21 mouse cellular contexts compared by ENCODE assay signal in genomic region chr13:63082555-63083136, GRCm38 (mm10).
A peak's percentile ranks its signal among the peaks of the same experiment; 100 is the strongest.
DNase-seq lines count a peak whose midpoint lies in the region; ATAC-seq and TF ChIP-seq lines count a peak whose summit lies in the region.
"Had no signal": no experiment of that assay in that cellular context is flagged by ENCODE, and none has a peak within 500 bp of the region (broad histone marks: within the 10 kb centered on the region; RNA-seq: fewer than 3 reads in every experiment).

No protein-coding gene starts in this region.

- 61% methylated on average over 5 of the region's 5 CpGs for WGBS in liver, embryonic 15.5 days (ENCODE audit: insufficient replicate concordance)
- 59% methylated on average over 5 of the region's 5 CpGs for WGBS in liver, postnatal 0 days (ENCODE audit: insufficient replicate concordance)
- 37% methylated on average over 5 of the region's 5 CpGs for whole genome bisulfite sequencing in embryonic facial prominence, embryonic 14.5 days
- WGBS in stomach, embryonic 15.5 days: 50% methylated on average over 5 of the region's 5 CpGs
- 68% methylated on average over 5 of the region's 5 CpGs for WGBS in hindbrain, embryonic 12.5 days

- H3K4me3 ChIP-seq in liver, embryonic 15.5 days (replicated peaks): no peak overlapping the region
- H3K4me3 ChIP-seq in liver, postnatal 0 days (ENCODE audit: low read depth, low read length): no peak overlapping the region
- H3K4me3 ChIP-seq in embryonic facial prominence, embryonic 14.5 days (ENCODE audit: low read depth, low read length): no peak overlapping the region
- no peak overlapping the region for H3K4me3 ChIP-seq in stomach, embryonic 15.5 days (replicated peaks)
- no peak overlapping the region for H3K4me3 ChIP-seq in hindbrain, embryonic 12.5 days
- H3K4me3 ChIP-seq: forebrain, embryonic 10.5 days; heart, embryonic 12.5 days; hindbrain, embryonic 13.5 days; limb, embryonic 13.5 days; neural tube, embryonic 15.5 days had no signal

- peak; percentile 42; the same call in 1 of the 2 replicates for ATAC-seq in liver, embryonic 15.5 days (ENCODE audit: insufficient read depth)
- no peak for ATAC-seq in liver, postnatal 0 days
- peak; percentile 75 for ATAC-seq in embryonic facial prominence, embryonic 14.5 days (ENCODE audit: low read depth)
- peak; percentile 91 for ATAC-seq in stomach, embryonic 15.5 days (ENCODE audit: insufficient read depth, low FRiP score, low read depth)
- ATAC-seq in hindbrain, embryonic 12.5 days (ENCODE audit: low FRiP score): no peak
- ATAC-seq: forebrain, postnatal 0 days; midbrain, embryonic 16.5 days had no signal

- no peaks in the 10 kb centered on the region for H3K27me3 ChIP-seq in liver, embryonic 15.5 days
- H3K27me3 ChIP-seq in liver, postnatal 0 days (ENCODE audit: insufficient read depth, low read length): no peaks in the 10 kb centered on the region
- no peaks in the 10 kb centered on the region for H3K27me3 ChIP-seq in embryonic facial prominence, embryonic 14.5 days (replicated peaks; ENCODE audit: control insufficient read depth, insufficient read depth, low read length)
- no peaks in the 10 kb centered on the region for H3K27me3 ChIP-seq in stomach, embryonic 15.5 days (replicated peaks)
- H3K27me3 ChIP-seq in hindbrain, embryonic 12.5 days: no peaks in the 10 kb centered on the region
- H3K27me3 ChIP-seq: CH12.LX; heart, embryonic 12.5 days; hindbrain, embryonic 13.5 days; limb, embryonic 13.5 days; neural tube, embryonic 15.5 days had no signal

- no peak overlapping the region for H3K27ac ChIP-seq in liver, embryonic 15.5 days (replicated peaks)
- no peak overlapping the region for H3K27ac ChIP-seq in liver, postnatal 0 days (ENCODE audit: low read depth)
- H3K27ac ChIP-seq in embryonic facial prominence, embryonic 14.5 days (replicated peaks; ENCODE audit: low read depth, low read length): no peak overlapping the region; the same call in 1 of the 2 replicates
- peak overlapping the region; percentile 78 for H3K27ac ChIP-seq in stomach, embryonic 15.5 days
- H3K27ac ChIP-seq in hindbrain, embryonic 12.5 days: no peak overlapping the region
- H3K27ac ChIP-seq: forebrain, embryonic 10.5 days; hindbrain, embryonic 13.5 days; kidney, postnatal 0 days; limb, embryonic 13.5 days; liver, embryonic 14.5 days; neural tube, embryonic 15.5 days had no signal

- no peaks in the 10 kb centered on the region for H3K9me3 ChIP-seq in liver, embryonic 15.5 days (replicated peaks)
- no peaks in the 10 kb centered on the region for H3K9me3 ChIP-seq in liver, postnatal 0 days (ENCODE audit: low read length)
- H3K9me3 ChIP-seq in embryonic facial prominence, embryonic 14.5 days (ENCODE audit: control insufficient read depth, low read length): no peaks in the 10 kb centered on the region
- H3K9me3 ChIP-seq in stomach, embryonic 15.5 days: no peaks in the 10 kb centered on the region
- H3K9me3 ChIP-seq in hindbrain, embryonic 12.5 days (replicated peaks): no peaks in the 10 kb centered on the region
- H3K9me3 ChIP-seq: forebrain, embryonic 10.5 days; heart, embryonic 12.5 days; hindbrain, embryonic 13.5 days; limb, embryonic 13.5 days; neural tube, embryonic 15.5 days had no signal

- no peaks in the 10 kb centered on the region for H3K4me1 ChIP-seq in liver, embryonic 15.5 days (replicated peaks)
- H3K4me1 ChIP-seq in liver, postnatal 0 days (ENCODE audit: insufficient read depth): no peaks in the 10 kb centered on the region
- no peaks in the 10 kb centered on the region for H3K4me1 ChIP-seq in embryonic facial prominence, embryonic 14.5 days (ENCODE audit: control insufficient read depth, insufficient read depth, low read length)
- no peaks in the 10 kb centered on the region for H3K4me1 ChIP-seq in stomach, embryonic 15.5 days
- no peaks in the 10 kb centered on the region for H3K4me1 ChIP-seq in hindbrain, embryonic 12.5 days
- H3K4me1 ChIP-seq: hindbrain, embryonic 13.5 days; neural tube, embryonic 15.5 days had no signal

- H3K4me2 ChIP-seq in liver, embryonic 15.5 days: no peak overlapping the region
- no peak overlapping the region for H3K4me2 ChIP-seq in liver, postnatal 0 days (ENCODE audit: low read depth, low read length)
- H3K4me2 ChIP-seq in embryonic facial prominence, embryonic 14.5 days (ENCODE audit: low read depth, low read length): no peak overlapping the region
- H3K4me2 ChIP-seq in stomach, embryonic 15.5 days: no peak overlapping the region
- no peak overlapping the region for H3K4me2 ChIP-seq in hindbrain, embryonic 12.5 days (replicated peaks)
- H3K4me2 ChIP-seq: heart, embryonic 12.5 days; hindbrain, embryonic 13.5 days; limb, embryonic 13.5 days; neural tube, embryonic 15.5 days had no signal

- no peak for TF ChIP-seq EP300 in liver, postnatal 0 days (IDR thresholded peaks at IDR 0.05; ENCODE audit: low read depth)

- no peaks in the 10 kb centered on the region for H3K36me3 ChIP-seq in liver, embryonic 15.5 days (replicated peaks)
- H3K36me3 ChIP-seq in liver, postnatal 0 days (replicated peaks; ENCODE audit: insufficient read depth, low read length): no peaks in the 10 kb centered on the region
- no peaks in the 10 kb centered on the region for H3K36me3 ChIP-seq in embryonic facial prominence, embryonic 14.5 days (ENCODE audit: control insufficient read depth, insufficient read depth, low read length)
- no peaks in the 10 kb centered on the region for H3K36me3 ChIP-seq in stomach, embryonic 15.5 days
- H3K36me3 ChIP-seq in hindbrain, embryonic 12.5 days: no peaks in the 10 kb centered on the region
- H3K36me3 ChIP-seq: forebrain, embryonic 10.5 days; heart, embryonic 12.5 days; hindbrain, embryonic 13.5 days; limb, embryonic 13.5 days; neural tube, embryonic 15.5 days had no signal

- no peak for DNase-seq in liver, postnatal 0 days
- DNase-seq in ES-CJ7 (ENCODE audit: low read depth, low spot score): peak; percentile 17
- peak; percentile 43 for DNase-seq in embryonic facial prominence, embryonic 14.5 days (ENCODE audit: low spot score)
- no peak for DNase-seq in gastrocnemius, postnatal 25 days
- DNase-seq: cerebellum, adult 8-10 months; forebrain, postnatal 0 days; heart, postnatal 14 days; kidney, adult 11 months; thymus, postnatal 25 days had no signal

- TF ChIP-seq CTCF in liver, postnatal 0 days (IDR thresholded peaks at IDR 0.05; ENCODE audit: low read depth): no peak

- no peak overlapping the region for H3K9ac ChIP-seq in liver, embryonic 15.5 days
- no peak overlapping the region for H3K9ac ChIP-seq in liver, postnatal 0 days (replicated peaks)
- no peak overlapping the region for H3K9ac ChIP-seq in embryonic facial prominence, embryonic 14.5 days (ENCODE audit: low read depth, low read length)
- no peak overlapping the region for H3K9ac ChIP-seq in stomach, embryonic 15.5 days
- no peak overlapping the region for H3K9ac ChIP-seq in hindbrain, embryonic 12.5 days
- H3K9ac ChIP-seq: forebrain, postnatal 0 days; heart, embryonic 12.5 days; hindbrain, embryonic 13.5 days; limb, embryonic 13.5 days; liver, embryonic 14.5 days; neural tube, embryonic 15.5 days had no signal

Comparison
In these comparisons a context has a peak if more than half of its experiments do, and no peak if none do; other contexts are left out.
1. ATAC-seq: peak in liver, embryonic 15.5 days (single experiment), embryonic facial prominence, embryonic 14.5 days (single experiment) and stomach, embryonic 15.5 days (single experiment); none in liver, postnatal 0 days (single experiment) and hindbrain, embryonic 12.5 days (single experiment).
2. DNase-seq: peak in ES-CJ7 (single experiment) and embryonic facial prominence, embryonic 14.5 days (single experiment); none in liver, postnatal 0 days (single experiment) and gastrocnemius, postnatal 25 days (single experiment).